Mouse (Mus musculus) retina, adult 2 months (tissue): ENCODE results near the gene Neurog2.

Experiments
- DNase-seq: peaks from one replicate; pipeline ENCODE4 v3.0.0-alpha.2; 2012; ENCODE audit warnings: low read depth, low spot score

Gene Neurog2

GRCm38 (mm10) chr3:127642211-127642610 is 9.3 kb downstream of the Neurog2 start:
- DNase-seq: no peak

GRCm38 (mm10) chr3:127646156-127646825 is 13.4 kb downstream of the Neurog2 start:
- no peak for DNase-seq

DNA sequence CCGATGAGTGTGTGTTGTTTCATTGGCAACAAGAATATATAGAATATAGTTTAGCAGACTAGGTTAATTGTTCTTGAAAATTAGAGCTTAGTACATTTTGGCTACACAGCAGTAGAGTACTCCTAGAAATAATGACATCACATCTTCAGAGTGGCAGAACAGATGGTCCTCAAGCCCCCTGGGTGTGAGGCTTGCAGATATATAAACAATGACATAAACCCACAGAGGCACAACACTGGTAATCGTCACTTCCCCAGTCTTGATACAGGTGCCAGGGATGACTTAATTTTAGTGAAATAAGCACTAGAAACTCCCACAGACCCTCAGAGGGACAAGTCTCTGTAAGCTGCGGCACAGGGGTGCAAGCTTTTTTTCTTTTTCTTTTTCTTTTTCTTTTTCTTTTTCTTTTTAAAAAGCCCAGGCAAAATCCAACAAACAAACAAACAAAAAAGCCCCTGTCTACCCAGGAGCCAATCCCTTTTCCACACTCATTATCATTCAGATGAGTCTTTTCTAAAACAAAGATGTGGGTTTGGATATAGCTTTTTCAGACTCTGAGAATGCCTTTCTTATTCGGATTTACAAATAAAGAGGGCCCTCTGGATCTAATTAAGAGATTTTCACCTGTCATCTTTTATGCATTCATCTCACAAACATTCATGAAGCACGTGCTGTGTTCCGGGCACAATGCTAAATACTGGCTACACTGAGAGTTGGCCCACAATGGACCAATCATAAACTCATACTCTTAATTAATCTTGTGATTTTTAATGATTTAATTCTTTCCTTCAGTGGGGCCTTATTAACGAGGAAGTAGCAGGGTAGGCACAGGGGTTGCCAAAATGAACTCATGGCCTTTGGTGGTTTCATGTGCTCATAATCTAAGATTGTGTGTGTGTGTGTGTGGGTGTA is 19.1 kb downstream of the Neurog2 start:
- no peak for DNase-seq

DNA sequence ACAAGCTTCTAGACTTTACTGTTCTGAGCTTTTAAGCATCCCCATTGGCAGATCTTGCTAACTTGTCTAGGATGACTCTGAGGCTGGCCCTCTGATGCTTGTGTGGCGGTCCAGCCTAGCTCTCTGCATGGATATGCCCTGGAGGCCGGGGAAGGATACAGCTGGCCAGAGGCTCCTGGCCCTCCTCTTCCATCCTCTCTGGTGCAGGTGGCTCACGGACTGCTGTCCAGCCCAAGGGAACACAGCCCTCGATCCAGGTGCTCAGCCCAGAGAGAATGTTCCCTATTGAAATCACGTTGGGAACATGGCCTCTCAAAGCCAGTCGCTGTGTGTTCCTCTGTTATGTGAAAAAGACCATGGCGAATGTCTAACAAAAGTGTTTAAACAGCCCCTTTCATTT is 27.8 kb downstream of the Neurog2 start:
- DNase-seq: no peak

DNA sequence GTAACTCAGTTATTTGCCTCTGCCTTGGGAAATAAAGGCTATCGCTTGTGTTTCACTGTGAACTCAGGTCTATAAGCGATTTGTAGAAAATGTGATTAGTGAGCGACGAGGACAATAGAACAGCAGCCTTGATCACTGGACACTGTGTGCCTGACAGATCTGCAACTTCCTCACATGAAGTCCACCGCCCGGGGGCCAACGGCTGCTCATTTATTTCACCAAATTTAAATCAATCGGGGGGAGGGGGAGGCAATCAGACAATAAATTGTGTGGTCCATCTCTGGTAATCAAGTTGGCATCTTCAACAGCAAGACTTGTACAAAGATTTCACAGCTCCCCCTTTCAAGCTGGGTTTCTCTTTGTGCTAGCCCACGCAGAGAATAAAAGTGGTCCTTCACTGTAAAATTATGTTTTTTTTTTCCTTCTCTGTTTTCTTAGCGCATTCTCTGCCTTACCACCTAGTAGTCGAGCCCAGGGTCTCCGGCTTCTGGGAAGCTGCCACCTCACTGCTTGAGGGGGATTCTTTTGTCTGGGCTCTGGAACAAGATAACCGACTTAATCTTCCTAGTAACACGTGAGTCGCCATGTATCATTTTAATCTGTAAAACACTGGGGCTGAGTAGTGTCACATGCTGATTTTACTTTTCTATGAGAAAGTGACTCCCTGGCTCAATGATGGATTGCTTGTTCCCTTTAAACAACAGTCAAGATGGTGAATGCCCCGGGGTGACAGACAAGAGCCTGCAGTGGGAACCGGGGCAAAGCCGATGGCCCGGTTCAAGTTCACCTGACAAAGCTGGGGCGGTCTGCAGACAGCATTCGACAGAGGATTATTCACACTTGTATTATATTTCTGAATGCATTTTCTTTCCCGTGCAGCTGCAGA is 29.0 kb downstream of the Neurog2 start:
- no peak for DNase-seq

DNA sequence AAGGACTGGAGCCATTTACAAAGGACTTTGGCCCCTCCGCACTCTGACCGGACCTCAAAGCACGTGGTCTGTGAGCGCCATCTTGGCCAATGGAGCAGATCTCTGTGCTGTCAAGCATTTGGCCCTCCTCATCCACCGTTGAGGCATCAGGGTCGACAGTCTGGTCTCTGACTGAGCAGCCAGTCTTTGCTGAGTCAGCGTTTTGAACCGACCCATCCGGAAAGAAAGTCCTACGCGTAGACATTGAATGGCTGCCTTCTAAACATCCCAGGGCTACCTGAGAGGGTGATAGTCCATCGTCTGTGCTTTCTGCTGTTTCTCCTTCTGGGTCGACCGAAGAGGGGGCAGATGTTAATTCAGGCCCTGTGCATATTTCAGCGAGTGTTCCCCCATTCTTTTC is 46.8 kb downstream of the Neurog2 start:
- DNase-seq: no peak
